Mouse (Mus musculus) spleen, postnatal 36 days (tissue): ENCODE results near the gene Pld6.
A peak's percentile ranks its signal among the peaks of the same experiment; 100 is the strongest.

ENCODE experiments used
- DNase-seq, 2 experiments: peaks; one replicate each; pipeline ENCODE4 v3.0.0; 2022; ENCODE audit warnings: low spot score in 2 of 2, mixed read lengths in 1 of 2

Pld6 gene

GRCm38 (mm10) chr11:59787199-59787781, at the start of gene Pld6:
Pld6 (minus strand) TSS chr11:59787645.
- DNase-seq: peak; percentile 40 to 41

GRCm38 (mm10) chr11:59821625-59822024, 34.2 kb upstream of the Pld6 start:
- no peak for DNase-seq

DNA sequence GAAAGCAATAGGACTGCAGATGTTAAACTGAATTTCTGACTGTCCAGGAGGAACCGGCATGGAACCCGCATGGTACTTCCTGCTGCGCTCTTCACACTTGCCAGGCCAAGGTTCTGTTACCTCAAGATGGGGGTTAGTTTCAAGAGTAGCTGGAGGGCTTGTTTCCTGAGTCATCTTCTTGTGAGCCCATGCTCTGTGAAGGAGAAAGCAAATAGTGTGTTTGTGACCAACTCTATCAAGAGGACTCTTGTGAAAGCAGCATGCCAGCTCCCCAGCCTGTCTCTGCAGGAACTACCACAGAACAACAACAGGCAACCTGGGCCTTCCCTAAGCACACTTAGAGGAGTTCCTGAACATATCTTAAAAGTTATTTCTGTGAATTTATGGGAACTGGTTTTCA, 30.5 kb upstream of the Pld6 start:
- DNase-seq: no peak

GRCm38 (mm10) chr11:59815482-59816065, 28.1 kb upstream of the Pld6 start:
- DNase-seq: no peak

GRCm38 (mm10) chr11:59814936-59815335, 27.5 kb upstream of the Pld6 start:
- no peak for DNase-seq

DNA sequence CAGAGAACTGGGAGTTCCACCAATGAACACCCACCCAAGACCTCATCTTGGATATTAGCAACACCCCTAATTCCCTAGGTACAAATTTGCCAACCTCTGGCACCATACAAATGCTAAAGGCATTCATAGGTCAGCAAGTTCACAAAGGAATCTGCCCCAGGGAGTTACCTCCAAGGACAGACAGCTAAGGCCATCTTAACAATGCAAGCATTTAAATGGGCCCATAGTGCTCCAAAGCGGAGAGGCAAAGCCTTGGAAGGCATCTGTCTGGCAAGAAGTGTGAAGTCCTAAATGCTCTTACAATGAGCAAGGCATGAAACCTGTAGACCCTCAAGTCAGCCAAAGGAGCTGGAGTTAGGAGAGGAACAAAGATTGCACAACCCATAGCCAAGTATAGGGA, 26.9 kb upstream of the Pld6 start:
- DNase-seq: no peak

DNA sequence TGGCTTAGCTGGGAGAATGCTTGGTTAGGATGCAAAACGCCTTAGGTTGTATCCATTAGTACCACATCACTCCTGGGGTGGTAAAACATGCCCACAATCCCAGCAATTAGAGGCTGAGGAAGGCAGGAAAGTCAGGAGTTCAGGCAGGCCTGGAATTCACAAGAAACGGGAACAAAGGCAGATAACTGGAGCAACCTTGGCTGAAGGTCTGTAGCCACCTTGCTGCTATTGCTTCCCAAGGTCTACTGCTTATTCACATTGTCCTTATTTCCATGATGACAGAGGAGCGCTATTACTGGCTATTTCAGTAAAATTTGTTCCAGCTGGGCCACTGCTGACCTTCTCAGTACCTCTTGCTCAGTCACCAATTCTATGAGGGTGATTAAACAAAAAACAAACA, 25.8 kb upstream of the Pld6 start:
- no peak for DNase-seq

GRCm38 (mm10) chr11:59811211-59811610, 23.8 kb upstream of the Pld6 start:
- no peak for DNase-seq

- no peak for DNase-seq
Observed at GRCm38 (mm10) chr11:59810480-59811158, 23.2 kb upstream of the Pld6 start.

DNA sequence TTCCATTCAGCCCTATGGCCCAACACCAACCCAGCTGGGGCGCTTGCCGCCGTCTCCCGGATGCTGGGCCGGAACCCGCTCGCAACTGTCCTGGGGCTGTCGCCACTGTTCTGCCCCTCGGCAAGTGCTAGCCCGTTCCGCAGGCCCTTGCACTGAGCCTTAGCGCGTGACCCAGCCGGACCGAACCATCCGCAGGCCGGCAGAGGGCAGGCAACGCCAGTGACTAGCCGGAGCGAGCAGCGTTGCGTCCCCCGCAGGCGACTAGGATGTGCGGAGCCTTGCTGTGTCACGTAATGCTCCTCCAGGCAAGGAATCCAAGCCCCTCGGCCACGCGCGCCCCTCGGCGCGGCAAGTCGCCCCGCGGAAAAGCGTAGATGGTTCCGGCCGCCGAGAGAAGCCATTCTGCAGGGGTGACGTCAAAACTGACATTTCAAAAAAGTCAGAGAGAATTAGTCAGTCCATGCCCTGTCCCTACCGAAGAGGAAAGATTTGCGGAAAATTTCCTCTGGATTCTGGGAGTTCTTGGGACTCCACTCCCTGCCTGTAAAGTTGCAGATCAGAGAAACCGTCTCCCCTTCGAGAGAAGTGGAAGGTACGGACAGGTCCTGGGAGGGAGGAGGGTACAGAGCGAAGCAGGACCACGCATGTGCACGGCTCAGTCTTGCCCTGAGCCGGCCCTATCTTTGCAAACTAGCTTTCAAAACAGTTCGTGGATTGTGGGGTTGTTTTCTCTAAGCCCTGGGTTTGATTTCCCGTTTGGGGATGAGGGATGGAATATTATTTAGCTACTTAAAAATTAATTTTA, 22.4 kb upstream of the Pld6 start, which contains the start of gene Flcn:
Gene Flcn (minus strand): TSS at position 347 of the 805 bp plus-strand sequence.
- peak; percentile 82 to 83 for DNase-seq

DNA sequence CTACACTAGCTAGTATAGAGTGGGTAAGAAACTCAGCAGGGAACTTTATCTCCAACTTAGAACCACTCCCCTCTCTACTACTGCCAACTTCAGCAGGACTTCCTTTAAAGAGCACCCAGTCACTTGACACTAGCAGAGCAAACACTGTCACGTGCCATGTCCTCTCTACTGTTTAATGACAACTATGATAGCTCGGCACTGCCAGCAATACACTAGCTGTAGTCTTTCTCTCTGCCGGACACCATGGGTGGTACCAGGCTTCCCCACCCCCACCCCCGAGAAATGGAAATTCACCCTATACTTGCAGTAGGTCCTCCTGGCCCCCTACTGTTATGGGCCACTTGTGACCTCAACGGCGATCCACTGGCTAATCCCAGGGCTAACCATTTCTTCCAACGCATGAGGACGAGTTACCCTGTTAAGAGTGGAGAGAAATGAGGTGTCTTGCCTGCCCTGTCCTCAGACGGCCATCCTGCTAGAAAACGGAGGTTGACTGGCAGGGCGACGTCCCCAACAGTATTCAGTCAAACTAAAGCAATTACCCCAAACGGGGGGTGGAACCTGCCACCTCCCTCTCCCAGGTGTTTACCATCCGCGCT, 21.7 kb upstream of the Pld6 start:
- DNase-seq: peak; percentile 58

- no peak for DNase-seq
Observed at GRCm38 (mm10) chr11:59808170-59808960, 20.9 kb upstream of the Pld6 start.

GRCm38 (mm10) chr11:59805656-59806055, 18.2 kb upstream of the Pld6 start:
- DNase-seq: no peak

- no peak for DNase-seq
Observed at GRCm38 (mm10) chr11:59805256-59805655, 17.8 kb upstream of the Pld6 start.

DNA sequence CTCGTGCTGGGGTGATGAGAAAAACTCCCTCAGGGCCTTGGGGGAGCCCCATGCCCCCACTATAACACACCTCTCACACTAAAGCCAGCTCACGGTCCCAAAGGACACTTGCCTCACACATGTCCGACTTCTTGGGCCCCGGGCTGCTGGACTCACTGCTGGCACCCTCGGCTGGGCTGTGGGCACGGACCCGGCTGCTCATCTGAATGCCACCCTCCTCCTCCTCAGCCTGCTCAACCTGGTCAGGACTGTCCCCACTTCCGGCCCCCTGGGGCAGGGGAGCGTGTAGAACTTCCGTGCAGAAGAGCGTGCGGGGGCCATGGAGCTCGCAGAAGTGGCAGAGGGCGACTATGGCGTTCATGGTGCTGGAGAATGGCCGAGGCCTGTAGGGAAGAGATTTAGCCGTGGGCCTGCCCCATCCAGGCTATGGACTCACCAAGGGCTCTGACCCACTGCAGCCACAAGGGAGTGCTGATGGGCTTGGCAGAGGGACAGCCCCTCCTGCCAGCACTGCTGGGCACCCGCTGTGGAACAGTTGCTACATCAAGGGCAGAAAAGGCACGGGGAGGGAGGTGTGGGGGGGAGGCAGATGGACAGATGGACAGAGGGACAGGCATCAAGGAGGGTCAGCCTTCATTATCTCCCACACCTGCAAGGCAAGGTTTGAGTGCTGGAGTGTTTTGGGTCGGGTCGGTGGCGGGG, 17.1 kb upstream of the Pld6 start:
- DNase-seq: no peak

GRCm38 (mm10) chr11:59803516-59803915, 16.1 kb upstream of the Pld6 start:
- no peak for DNase-seq

DNA sequence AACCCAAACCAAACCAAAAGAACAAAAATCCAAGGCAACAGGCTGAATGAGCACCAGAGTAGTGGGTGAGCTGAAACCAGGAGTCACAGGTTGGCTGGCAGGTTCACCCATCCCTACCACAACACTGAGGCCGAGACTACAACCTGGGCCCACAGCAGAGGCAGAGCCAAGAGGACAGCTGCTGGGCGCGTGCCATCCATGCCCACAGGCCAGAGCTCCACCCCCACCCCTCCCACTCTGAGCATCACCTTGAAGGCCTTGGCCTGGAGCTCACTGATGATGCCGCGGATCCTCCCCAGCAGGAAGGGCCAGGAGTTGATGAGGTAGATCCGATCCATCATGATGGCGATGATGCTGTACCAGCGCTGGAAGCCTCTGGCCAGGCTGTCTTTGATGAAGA, 14.4 kb upstream of the Pld6 start:
- DNase-seq: no peak

DNA sequence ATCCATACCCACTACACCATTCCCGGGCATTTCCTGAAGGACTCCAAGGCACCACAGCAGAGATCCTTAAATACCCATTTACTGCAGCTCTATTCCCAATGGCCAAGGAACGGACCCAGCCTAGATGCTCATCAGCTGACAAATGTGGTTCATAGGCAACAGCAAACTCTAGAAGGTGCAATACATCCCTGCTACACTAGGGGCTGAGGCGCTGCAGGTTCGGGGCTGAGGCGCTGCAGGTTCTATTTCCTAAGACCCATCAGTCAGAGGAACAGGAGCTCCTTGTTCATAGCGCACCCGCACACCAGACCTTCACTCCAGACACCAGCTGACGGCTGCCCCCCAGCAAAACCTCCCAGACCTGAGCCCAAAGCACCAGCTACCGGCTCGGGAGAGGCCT, 13.0 kb upstream of the Pld6 start:
- no peak for DNase-seq

DNA sequence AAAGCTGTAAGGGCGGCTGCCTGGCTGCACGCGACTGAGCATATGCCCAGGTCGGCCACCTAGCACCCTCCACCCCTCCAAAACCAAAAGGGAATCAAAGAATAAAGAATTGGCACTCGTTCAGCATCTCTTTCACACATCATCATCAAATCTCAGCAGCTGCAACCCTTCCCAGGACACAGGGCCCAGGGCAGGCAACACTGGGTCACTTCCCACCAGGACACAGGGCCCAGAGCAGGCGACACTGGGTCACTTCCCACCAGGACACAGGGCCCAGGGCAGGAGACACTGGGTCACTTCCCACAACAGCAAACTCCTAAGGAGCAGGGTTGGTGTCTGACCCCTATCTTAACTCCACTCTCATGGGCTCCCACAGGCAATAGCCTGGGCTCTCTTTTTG, 5.9 kb upstream of the Pld6 start:
- DNase-seq: no peak

GRCm38 (mm10) chr11:59789311-59789710, 1.9 kb upstream of the Pld6 start:
- DNase-seq: no peak
